Mouse (Mus musculus) CD4-positive, CD25-positive, alpha-beta regulatory T cell, adult 2 months (primary cell): Measurements from ENCODE around the gene Irf1.

Experiments
- DNase-seq: peaks from one replicate; pipeline ENCODE4 v3.0.0-alpha.2; 2012; ENCODE audit warnings: low read depth, low spot score

Gene Irf1

GRCm38 (mm10) chr11:53761284-53761683 lies 8.5 kb upstream of the Irf1 start:
- DNase-seq, result no peak

- DNase-seq, result no peak
Observed at GRCm38 (mm10) chr11:53761822-53762221, 8.0 kb upstream of the Irf1 start.

GRCm38 (mm10) chr11:53762426-53762825 lies 7.4 kb upstream of the Irf1 start:
- peak; percentile 27 for DNase-seq

GRCm38 (mm10) chr11:53762827-53763495 lies 6.9 kb upstream of the Irf1 start:
- peak; percentile 79 for DNase-seq

GRCm38 (mm10) chr11:53763496-53764140 lies 6.2 kb upstream of the Irf1 start:
- DNase-seq, result peak; percentile 95

GRCm38 (mm10) chr11:53764581-53764980 lies 5.2 kb upstream of the Irf1 start:
- DNase-seq, result peak; percentile 14

- DNase-seq, result peak; percentile 51
Observed at GRCm38 (mm10) chr11:53768422-53769184, 1.2 kb upstream of the Irf1 start.

- peak; percentile 51 for DNase-seq
Observed at GRCm38 (mm10) chr11:53769185-53769576, 633 bp upstream of the Irf1 start.

GRCm38 (mm10) chr11:53770125-53770791 lies 444 bp downstream of the Irf1 start:
- DNase-seq, result no peak

GRCm38 (mm10) chr11:53771001-53771744 lies 1.4 kb downstream of the Irf1 start:
- peak; percentile 38 for DNase-seq

- no peak for DNase-seq
Observed at GRCm38 (mm10) chr11:53772536-53772935, 2.7 kb downstream of the Irf1 start.

GRCm38 (mm10) chr11:53773087-53773486 lies 3.3 kb downstream of the Irf1 start, which contains the start of gene Gm17334:
TSS of gene Gm17334 (minus strand) at chr11:53773187.
- no peak for DNase-seq

GRCm38 (mm10) chr11:53773641-53774360 lies 4.0 kb downstream of the Irf1 start:
- DNase-seq, result no peak

GRCm38 (mm10) chr11:53774659-53775255 lies 4.9 kb downstream of the Irf1 start:
- peak; percentile 42 for DNase-seq

- DNase-seq, result no peak
Observed at GRCm38 (mm10) chr11:53777736-53778135, 7.9 kb downstream of the Irf1 start.

- peak; percentile 59 for DNase-seq
Observed at GRCm38 (mm10) chr11:53778455-53778854, 8.6 kb downstream of the Irf1 start.

- no peak for DNase-seq
Observed at GRCm38 (mm10) chr11:53779808-53780207, 10.0 kb downstream of the Irf1 start.

- no peak for DNase-seq
Observed at GRCm38 (mm10) chr11:53780262-53780661, 10.4 kb downstream of the Irf1 start.

GRCm38 (mm10) chr11:53781201-53781775 lies 11.5 kb downstream of the Irf1 start:
- no peak for DNase-seq

GRCm38 (mm10) chr11:53781964-53782363 lies 12.2 kb downstream of the Irf1 start:
- no peak for DNase-seq
